Mouse (Mus musculus) embryo, embryonic 10.5 days (tissue): Measurements from ENCODE around the gene M1ap.

Source experiments
- DNase-seq: peaks from one replicate; pipeline ENCODE4 v3.0.0-alpha.2; 2015; ENCODE audit warnings: low spot score

M1ap gene

DNA sequence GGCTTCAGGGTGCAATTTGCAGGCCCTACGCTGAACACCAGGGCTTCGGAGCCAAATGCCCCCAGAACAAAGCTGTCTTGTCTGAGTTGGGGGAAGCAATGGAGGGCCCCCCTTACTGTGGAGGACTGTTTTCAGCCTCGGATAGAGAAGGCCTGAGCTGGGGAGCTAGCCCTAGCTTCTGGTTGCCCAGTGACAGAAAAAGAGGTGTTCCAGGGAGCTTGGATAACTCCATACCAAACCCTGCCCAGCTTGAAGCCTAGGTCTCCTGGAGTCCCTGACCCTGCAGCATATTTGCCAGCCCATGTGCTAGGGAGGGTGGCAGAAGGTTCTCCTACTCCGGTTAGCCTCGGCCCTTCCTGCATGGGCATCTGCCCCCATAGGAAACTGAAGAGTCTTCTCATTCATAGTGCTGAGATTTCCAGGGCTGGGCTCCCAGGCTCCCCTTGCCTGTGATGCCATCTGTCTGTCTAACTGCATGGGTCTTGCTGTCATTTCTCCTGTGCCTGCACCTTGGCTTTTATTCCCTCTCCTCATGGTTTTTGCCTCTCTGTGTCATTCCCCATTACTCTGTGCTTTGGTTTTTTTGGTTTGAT is 87.9 kb downstream of the M1ap start:
- DNase-seq = no peak

DNA sequence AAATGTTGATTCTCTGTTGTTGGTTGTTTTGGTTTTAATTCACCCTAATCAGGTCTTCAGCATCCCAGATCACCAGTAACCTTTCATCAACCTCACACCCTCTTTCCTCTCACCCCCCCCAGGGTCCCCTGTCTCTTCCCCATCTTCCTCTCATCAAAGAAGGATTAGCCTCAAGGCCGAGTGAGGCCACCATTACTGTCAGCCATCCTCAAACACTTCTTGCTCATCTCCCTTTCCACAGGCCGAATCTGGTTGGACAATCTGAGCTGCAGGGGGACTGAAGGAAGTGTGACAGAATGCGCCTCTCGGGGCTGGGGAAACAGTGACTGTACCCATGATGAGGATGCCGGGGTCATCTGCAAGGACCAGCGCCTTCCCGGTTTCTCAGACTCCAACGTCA is 90.5 kb downstream of the M1ap start:
- DNase-seq = no peak

DNA sequence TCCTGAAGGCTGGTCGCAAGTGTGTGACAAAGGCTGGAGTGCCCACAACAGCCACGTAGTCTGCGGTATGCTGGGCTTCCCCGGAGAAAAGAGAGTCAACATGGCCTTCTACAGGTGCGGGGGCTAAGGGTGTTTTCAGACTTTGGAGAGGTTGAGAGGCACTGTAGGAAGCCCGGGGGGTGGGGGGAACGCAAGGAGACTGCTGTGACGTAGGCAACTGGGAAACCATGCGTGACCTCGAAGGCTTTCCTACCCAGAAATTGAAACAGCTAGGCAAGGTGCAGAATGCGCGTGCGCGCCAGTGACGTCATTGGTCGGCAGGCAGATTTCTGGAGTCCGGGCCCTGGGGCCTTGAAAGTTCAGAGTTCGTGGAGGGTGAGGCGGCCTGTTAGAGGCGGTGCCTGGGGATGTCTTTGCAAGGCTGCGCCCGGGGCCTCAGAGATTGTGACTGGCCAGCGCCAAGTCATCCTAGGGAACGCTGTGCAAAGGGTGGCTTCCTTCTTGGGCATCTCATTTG is 91.9 kb downstream of the M1ap start:
- peak; percentile 93 for DNase-seq

DNA sequence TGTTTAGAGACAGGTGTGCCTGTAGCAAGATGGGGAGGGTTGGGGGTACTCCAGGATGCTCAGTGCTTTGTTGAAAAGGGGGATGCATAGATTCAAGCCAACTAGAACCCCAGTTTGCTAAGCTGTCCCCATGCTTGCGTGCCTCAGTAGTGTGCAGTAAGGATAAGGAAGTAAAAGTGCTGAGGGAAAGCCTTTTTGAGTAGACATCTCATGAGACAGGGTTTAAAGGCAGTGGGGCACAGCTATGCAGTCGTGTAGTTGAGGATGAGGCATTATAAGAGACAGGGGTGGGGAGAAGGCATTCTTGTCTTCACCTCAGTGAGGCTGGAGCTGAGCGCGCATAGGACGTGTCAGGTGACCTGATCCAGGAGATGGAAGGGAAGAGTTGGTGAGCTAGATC is 93.9 kb downstream of the M1ap start:
- DNase-seq = no peak

DNA sequence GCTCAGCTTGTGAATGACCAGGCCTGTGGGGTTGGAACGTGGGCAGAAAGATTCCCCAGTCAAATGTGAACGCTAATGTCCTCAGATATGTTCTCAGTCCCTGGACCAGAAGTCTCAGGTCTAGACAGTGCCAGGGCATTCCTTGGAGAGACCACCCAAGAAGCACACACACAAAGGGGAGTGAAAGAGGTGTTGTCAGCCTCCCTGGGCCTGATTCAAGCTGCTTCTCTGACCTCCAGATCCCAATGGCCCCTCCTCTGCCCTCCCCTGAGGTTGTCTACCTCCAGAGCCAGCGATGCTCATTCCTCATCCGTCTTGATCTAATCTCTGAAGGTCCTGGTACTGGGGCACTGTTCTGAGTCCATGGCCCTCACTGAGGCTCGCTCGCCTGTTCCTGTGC is 96.9 kb downstream of the M1ap start:
- DNase-seq = no peak

DNA sequence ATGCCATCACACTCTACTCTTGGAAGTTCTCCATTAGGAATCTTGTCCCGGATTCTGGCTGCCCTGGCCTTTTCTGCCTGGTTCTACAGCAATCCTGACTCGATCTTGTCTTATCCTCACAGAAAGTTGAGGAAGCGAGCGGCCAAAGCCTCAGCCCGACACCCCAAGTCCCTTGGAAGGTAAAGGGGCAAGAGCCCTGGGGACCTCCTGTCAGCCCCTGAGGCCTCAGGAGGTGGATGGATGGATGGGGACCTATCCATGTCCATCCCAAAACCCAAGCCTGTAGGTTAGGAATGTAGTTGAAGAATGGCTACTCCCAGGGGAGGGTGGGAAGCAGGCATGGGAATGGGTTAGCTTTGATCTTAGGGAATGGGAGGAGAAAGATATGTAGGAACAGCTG is 97.3 kb downstream of the M1ap start:
- no peak for DNase-seq

DNA sequence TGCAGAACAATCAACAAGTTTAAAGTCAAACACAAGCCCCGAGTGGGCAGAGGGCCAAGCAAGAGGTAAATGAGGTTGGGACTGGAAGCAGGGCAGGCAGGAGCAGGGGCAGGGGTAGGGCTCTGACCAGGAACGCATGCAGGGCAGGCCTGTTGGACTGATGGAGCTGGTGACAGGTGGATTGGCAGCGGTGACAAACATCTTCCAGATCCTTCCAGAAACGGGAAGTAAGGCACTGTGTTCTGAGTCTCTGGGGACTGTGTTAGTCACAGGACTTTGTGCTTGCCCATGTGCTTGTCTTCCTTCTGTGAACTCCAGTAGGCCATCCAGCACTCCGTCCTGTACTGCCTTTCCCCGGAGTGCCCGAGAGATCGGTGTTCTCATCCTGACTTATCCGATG is 98.0 kb downstream of the M1ap start:
- no peak for DNase-seq

DNA sequence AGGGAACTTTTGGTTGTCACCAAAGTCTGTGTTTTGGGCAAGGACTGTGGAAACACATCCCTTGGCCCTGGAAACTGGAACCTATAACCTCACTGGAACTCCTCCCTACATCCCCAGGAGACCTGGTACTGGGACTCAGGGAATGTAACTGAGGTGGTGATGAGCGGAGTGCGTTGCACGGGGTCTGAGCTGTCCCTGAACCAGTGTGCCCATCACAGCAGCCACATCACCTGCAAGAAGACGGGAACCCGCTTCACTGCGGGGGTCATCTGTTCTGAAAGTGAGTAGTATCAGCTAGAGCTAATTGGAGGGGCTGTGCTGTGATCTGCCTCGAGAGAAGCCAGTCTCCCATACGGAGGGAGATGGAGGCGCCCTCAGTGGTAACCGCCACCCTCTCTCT is 102.7 kb downstream of the M1ap start:
- DNase-seq = no peak

DNA sequence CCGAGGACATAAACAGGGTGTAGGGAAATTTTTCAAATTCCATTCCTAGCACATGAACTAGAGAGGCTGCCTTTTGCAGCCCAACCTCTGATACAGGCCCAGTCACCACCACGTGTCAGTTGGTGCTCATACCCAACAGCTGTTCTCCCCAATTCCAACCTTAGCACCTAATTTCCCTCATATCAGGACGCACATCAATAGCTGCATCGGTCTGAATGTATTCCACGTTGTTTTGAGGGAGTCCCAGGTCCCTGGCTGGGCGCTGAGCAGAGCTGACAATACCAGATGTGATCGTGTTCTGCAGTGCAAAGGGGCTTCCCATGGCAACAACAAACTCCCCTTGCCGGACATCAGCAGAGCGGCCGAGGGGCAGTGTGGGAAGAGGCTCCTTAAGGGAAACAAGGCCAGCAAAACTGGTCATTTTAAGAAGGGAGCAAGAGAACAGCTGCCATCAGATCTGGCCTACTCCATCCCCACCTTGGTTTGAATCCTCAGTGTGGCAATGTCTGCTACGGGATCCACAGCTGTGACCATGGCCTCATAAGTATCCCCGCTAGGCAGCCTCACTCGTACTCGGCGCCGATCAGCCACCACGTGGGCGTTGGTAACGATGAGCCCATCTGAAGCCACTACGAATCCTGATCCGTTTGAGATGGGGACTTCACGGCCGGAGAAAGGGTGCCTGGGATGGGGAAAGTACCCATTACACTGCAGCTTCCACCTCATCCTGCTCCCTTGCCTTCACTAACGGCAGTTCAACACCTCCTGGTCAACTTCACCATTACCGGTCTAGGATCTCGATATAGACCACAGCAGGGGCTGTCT is 106.6 kb downstream of the M1ap start:
- peak; percentile 67 for DNase-seq

DNA sequence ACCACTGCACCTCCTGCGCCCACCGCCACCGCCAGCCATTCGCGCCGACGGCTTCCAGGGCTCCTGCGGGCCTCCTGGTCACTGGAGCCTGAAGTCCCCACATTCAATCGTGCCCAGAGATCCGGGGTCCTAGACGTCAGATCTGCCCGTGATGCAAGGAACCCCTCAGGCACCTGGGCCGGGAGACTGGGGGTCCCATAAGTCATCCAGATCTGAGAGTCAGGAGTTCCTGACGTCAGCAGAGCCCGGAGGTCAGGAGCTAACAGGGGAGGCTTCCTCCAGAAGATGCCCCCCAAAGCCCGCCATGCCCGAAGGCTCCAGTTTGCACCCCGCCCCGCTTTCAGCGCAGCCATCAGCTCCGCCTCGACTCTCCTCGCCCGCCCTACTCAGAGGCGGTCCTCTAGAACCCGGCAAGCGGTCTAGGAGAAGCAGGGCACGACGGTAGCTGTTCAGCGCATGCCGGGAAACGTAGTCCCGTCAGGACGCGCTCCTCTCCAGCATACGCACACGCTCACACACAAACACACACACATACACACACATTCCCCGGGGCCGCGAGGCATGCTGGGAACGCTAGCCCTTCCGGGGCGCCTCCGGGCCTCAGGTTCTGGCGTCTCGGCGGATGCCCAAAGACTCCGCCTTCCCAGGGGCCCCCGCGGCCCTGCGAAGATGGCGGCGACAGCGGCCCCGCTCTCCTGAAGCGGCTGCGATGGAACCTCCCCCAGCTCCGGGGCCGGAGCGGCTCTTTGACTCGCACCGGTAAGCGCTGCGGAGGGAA is 107.6 kb downstream of the M1ap start, which contains the start of gene Aup1:
Gene Aup1, plus strand, starts transcription at position 448 of the 778 bp plus-strand sequence.
- DNase-seq = peak; percentile 99

DNA sequence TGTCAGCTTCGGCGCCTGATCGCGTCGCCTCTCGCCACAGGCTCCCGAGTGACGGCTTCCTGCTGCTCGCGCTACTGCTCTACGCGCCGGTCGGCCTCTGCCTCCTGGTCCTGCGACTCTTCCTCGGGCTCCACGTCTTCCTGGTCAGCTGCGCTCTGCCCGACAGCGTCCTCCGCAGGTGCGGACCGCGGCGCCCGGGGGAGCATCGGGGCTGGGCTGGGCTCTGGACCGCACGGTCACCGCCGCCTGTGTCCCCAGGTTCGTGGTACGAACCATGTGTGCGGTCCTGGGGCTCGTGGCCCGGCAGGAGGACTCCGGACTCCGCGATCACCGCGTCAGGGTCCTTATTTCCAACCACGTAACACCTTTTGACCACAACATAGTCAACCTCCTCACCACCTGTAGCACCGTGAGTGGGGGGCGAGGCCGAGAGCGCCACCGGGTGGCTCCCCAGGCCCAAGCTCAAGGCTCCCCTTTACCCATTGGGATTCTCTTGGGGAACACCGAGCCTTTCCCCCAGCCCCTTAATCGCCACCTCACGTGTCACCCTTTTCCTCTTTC is 108.2 kb downstream of the M1ap start, which contains the start of gene Htra2:
Gene Htra2, minus strand, starts transcription at position 403 of the 561 bp plus-strand sequence.
- DNase-seq = peak; percentile 43

DNA sequence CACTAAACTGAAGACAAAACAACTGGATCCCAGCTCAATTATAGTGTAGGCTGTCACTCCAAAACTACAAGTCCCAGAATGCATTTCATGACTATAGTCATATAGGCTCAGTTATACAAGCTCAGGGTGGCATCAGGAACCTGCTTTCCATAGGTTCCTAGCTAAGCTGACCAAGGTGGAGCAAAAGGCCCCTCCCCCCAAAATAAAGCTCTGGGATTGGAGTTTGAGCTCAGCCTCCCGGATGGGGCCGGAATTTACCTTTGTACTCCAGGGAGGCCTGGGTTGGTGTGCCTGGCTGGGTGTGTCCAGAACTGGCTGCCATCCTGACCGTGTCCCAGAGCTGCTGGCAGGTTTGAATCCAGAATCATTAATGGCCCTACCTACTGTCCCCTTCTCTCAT is 111.1 kb downstream of the M1ap start, which contains the start of gene Dqx1:
Gene Dqx1, plus strand, starts transcription at position 55 of the 400 bp plus-strand sequence.
- DNase-seq = no peak

DNA sequence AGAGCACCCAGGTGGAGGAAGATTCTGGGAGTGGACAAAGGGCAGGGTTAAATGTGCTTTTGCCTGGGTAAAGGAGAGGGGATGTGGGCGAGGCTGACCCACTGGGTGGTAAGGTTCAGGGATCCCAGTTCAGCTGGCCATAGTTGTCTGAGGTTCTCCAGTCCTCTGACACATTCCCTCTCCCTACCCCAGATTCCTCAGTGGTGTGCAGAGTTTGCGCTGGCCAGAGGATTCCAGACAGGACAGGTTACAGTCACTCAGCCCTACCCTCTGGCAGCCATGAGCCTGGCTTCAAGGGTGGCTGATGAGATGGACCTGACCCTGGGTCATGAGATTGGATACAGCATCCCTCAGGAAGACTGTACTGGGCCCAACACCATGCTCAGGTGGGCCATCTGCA is 112.0 kb downstream of the M1ap start:
- no peak for DNase-seq

DNA sequence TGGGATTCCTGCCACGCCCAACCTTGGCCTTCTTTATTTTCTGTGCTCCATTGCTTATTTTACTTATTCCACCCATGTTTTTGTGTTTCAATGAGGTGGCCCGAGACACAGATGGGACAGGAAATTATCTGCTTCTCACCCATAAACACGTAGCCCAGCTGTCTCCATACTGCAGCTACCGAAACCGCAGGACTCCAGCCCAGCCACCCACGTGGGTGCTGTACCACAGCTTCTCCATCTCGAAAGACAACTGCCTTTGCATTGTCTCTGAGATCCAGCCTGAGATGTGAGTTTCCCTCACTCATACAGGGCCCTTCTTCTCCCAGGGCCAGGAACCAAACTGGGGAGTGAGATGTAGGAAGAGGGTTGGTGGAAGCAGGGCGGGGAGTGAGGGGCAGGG is 119.3 kb downstream of the M1ap start:
- no peak for DNase-seq

DNA sequence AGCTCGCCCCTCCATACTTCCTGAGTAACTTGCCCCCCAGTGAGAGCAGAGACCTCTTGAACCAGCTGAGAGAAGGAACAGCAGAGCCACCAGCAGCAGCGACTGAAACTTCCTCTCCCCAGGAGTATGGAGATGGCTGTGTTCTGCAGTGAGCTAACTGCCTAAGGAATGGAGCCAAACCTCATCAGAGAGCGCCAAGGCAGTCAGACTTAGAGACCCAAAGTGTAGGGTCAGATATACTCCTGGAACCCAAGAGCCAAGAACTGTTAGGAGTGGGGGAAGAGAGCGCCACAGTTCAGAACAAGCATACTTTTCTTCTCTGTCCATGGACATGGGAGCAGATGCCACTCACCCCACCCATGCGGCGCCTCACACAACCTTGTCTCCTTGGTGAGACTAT is 119.7 kb downstream of the M1ap start:
- DNase-seq = no peak

DNA sequence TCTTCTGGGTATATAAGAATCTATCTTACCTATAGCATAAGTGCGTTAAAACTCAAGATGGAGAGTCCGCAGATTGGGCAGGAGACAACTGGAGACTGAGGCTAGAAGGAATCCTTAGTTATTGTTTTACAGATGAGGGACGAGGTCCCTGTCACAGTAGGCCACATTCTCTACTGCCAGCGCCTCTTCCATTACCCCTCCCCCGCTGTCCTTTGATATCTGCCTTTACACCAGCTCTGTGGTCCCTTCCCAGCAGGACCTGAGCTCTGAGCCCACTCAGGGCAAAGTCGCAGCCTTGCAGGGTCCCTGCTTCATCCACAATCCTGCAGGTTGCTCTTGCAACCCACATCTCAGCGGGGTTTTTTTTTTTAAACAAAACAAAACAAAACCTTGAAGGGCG is 121.5 kb downstream of the M1ap start:
- no peak for DNase-seq

DNA sequence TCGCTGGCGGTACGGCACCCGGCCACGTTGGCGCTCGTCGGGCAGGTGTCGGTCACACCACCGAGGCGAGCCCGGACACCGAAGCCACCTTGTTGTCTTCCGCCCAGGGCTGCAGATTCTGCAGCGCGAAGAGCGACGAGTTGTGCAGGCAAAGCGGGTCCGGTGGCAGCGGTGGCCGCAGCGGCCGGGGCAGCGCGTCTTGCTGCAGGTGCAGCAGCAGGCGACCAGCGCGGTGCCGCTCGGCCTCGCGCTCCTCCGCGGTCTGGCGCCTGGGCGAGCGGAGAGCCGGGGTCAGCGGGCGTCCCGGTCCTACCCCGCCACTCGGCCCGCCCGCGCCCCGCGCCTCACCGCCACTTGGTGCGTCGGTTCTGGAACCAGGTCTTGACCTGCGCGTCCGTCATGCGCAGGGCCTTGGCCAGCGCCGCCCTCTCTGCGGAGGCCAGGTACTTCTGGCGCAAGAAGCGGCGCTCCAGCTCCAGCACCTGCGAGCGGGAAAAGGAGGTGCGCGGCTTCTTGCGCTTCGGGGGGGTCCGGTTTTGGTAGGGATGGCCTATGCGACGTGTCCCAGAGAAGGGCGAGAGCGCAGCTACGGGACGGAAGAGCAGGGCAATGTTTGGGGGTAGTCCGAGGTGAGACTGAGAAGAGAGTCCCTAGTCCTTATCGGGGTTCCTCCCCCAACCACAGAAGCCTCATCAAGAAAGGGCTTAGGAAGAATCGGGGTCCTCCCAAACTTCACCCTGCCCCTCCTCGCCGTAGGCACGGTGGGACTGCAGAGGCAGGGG is 122.2 kb downstream of the M1ap start:
- DNase-seq = no peak

DNA sequence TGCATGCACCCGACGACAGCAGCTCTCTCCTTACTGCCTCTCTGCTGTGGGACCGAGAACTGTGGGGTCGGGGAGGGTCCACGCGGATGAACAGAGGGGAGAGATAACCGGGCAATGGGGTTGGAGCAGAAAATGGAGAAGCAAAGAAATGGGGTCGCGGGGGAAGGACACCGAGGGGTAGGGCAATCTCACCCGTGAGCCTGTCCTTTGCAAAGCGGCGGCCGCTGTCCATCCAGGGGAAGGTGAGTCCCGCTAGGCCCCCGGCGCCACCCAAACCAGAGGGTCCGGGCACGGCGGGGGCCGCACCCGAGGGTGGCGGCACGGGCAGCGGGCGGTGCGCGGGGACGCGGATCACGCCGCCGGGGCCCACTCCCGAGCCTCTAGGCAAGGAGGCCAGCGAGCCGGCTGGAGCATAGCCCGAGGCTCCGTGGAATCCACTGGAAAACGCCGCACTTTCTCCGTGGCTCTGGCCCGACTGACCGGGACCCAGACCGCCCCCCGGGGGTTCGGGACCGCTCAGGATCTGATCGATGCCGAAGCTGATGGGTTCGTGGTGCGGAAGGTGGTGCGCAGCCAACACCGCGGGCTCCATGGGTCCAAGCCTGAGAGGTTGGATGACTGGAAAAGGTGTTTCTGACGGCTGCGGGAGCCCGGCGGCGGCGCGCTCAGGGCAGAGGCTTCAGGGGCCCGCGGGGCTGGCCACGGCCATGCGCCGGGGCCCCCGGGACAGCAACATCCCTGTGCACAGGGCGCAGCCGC is 123.0 kb downstream of the M1ap start:
- DNase-seq = peak; percentile 32

DNA sequence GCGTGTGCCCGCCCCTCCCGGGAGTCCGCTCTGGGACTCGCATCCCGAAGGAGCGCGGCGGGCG is 123.4 kb downstream of the M1ap start, which contains the start of gene Tlx2:
Gene Tlx2, minus strand, starts transcription at position 47 of the 64 bp plus-strand sequence.
- no peak for DNase-seq

DNA sequence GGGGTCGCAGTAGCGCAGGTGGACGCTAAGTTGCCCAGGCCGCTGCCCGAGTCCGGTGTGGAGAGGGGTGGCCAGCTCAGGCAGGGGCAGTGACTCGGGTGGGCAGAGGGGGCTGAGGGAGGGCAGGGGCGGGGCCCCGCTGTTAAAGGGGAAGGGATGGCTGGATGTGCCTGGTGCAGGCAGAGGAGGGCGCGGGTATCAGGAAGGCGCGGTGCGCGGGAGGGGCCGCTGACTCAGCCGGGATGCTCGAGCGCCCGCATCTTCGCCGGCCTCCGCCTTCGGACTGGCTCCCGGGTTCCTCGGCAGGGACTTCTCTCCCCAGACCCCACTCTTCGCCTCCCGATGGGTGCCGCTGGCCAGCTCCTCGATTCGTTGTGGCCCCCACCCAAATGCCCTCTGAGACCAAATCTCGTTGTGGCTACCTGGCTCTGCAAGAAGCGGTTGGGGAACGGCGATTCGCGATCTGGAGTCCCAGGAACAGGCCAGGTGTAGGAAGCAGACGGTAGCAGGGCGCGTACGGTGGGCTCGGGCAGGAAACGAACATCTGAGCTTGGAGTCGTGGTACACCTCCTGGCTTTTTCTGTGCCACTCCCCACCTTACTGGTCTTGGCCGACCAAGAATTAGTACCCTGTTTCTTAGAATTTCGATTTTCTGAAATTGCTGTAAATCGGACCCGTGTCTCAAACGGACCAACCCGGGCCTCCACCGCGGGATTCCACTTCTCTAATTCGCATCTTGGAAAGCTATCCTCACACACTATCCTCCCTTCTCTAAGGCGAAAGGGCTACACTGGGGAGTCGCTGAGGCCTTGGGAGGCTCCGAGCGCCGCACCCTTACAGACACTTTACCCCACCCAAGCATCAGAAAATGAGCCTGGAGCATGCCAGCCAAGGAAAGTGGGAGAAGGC is 123.9 kb downstream of the M1ap start:
- peak; percentile 55 for DNase-seq
